Mouse (Mus musculus) B cell, adult 2 months (primary cell): Measurements from ENCODE around the gene Slit3.

Experiments
- DNase-seq, 2 experiments: peaks; one replicate each; pipeline ENCODE4 v3.0.0; 2022

The Slit3 gene

DNA sequence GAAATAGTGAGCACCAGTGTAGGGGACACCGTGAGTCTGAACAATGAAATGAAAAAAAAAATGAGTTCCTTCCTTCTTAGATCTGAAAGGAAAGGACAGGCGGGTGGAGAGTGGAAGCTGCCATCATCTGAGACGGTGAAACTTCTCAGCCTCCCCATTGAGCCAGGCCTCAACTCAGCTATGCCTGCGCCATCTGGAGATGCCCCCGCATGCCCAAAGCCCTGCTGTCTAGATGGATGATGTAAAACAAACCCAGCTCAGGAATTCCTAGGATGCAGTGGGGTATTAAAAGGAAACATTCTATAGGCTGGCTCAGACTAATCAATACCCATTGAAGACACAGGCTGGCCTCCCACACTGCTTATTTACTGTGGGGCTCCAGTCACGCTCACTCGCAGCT, 477.7 kb downstream of the Slit3 start:
- no peak for DNase-seq

DNA sequence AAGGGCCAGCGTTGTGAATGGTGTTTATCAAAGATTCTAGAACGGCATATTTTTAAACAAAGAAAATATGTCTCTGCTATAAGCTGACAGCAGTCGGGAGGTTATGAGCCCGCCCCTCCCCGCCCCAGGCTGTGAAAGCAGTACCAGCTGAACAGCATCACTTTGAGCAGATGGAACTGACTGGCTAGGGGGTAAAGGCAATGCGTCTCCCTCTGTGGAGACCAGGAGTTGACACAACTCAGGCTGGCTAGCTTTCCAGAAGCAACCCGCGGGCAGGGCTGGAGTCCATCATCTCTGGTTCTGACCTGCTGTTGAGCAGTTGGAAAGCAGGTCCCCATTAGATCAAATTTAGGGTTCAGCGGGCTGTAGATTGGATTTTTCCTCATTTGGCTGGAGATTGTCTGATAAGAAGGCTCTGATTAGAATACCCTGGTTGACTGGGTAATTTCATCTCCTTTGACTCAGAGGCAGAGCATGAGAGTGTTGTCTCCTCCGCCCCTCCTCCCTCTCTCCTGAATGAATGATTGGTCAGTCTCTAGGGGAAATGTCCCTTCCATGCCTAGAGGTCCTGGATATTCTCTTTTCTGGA, 480.7 kb downstream of the Slit3 start:
- no peak for DNase-seq

DNA sequence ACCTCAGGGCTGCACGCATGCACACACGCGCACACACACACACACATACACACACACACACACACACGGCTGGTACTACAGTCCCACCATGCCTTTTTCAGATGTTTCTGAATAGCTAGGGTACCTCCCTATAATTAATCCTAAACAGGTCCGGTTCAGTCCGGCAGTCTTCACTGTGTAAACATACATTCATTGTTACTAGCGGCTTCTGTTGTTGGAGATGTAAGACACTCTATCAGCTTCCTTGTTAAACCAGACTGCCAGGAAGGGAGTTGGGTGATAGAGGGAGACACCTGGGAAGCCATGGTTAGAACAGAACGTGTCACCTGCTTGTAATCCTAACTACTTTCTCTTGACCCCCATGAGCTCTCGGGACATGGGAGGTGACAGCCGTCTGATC, 481.6 kb downstream of the Slit3 start:
- no peak for DNase-seq

DNA sequence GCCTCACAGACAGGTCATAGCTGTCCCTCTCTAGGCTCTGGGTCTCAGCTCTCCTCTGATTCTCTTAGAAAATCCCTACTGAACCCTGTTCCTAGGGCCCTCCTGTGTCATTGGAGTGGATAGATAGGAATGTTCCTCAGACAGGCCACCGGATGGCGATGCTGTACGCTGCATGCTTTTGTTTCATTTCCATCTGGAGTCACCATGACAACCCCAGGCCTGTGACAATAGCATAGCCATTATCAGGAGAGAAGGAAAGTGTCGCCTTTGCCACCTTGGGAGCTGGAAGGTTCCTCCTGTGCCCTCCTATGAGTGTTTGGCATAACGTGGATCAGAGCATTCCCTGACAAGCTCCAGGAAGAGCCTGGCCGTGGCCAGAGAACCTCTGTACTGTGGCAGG, 482.9 kb downstream of the Slit3 start:
- no peak for DNase-seq

DNA sequence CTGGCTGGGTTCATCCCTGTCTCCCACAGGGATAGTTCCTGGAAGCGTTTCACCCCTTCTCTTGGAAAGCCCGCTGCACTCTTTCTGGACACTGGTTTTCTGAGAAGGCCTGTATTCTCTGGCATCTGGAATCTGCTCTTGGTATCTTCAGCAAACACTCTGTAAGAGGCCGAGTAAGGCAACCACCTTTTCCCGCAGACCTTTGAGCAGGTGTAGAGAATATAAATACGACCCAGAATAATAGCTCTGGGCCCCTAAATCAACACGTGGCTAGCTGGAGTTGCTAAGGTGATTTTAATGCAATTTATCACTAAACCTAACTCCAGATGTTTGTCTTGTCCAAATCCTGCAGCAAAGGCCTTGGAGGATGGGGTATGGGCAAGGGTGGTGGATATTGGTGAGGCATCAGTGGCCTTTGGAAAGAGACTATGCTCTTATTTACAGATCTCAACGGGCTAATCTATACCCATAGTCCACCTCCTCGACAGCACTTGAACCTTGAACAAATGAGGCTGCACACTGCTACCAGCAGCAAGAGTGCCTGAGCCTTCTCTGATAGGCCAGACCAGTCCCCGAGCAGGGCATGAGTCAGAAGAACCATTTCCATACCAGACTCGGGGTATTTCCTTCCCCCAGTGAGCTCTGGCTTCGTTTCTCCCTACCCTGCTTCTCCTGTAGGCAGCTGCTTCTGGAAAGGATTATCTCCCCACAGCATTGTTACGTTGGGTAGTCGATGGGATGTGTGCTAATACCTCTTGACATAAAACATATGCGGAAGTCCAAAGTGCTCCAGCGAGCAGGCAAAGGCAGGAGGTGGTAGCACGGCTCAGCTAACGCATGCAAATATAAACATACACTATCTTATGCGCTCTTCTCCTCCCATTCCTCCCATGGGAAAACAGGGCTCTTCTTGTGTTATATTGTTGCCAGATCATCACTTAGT, 484.1 kb downstream of the Slit3 start:
- DNase-seq = no peak

DNA sequence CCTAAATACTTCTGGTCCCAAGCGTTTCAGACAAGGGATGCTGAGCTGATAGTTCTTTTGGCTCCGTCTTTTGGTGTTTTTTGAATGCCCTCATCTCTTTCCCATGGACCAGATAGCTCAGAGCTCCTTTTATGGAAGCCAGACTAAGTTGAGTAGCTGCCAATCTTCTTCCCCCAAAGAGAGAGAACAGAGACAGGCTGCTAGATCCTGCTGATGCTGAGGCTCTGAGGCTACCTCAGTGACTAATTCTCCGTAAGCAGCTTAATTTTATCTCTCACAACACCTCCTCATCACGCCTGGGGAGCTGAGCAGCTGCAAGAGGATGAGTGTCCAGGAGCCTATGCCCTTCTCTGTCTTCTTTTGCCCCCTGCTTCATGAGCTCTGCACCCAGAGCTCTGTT, 486.2 kb downstream of the Slit3 start:
- no peak for DNase-seq

DNA sequence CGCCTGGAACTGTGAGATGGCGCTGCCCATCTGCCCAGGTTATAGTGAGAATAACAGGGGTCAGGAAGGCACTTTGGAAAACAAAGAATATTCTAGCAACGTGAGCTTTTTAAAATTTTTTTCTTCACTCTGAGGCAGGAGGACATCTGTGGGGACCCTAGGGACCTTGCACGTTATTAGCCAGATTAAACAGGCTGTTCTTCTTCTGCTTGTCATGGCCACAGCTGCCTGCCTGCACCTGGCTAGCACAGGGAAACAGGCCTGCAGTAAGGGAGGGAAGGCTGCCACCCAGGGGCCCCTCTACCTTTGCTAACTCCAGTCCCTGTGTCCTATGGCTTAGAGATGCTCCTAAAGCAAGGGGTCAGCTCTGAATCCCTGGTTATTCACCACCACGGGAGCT, 487.8 kb downstream of the Slit3 start:
- DNase-seq = no peak

DNA sequence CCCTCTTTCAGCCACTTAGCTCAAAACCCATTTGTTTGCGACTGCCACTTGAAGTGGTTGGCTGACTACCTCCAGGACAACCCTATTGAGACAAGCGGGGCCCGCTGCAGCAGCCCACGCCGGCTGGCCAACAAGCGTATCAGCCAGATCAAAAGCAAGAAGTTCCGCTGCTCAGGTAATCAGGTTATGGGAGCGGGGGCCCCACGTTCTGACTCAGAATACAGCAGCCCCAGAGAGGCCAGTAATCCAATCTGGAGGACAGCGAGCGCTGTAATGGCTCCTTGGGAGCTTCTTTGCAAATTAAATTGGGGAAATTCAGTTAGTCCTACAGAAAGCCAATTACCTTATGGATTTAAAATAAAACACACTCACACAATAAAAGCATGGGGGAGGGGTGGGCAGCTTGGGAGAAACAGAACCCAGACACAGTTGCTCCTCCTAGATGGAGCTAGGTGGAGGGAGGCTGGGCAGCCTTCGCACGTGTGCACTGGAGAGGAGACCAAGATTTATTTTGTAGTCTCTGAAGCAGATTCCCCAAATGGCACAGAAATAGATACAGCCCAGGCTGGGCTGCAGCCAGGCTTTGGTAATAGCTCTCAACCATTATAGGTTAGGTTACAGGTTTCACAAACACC, 491.4 kb downstream of the Slit3 start:
- DNase-seq = no peak

DNA sequence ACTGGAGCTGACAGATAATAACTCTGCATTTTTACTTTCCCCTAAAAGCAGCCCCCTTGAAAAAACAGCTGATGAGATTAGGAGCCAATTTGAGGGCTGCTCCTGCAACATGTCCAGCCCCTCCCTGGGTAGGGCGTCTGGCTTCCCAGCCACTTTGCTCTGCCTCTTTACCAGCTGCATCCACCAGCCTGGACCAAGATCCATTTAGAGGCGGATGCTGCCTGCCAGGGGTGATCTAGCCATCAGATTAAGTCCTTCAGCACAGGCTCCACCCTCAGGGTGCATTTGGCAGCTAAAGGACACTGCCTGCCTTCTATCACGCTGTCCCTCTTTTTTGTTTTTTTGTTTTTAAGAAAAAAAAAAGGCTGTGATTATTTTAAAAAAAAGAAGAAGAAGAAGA, 493.5 kb downstream of the Slit3 start:
- no peak for DNase-seq

DNA sequence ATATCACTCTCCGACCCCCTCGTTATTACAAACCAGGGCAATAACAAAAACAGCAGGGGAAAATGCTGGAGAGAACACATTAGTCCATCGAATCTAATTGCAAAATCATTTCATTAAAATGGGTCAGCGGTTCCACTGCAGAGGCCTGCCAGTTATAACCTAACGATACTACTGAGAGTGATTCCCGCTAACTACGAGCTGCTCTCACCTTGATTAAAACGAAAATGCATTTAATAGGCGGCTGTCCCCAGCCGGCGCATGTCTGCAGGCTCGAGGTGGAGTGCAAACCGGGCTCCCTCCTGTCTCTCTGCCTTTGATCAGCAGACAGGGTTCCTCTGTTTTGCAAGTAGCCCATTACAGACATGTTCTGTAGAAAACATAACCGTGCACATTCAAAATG, 498.4 kb downstream of the Slit3 start:
- no peak for DNase-seq

DNA sequence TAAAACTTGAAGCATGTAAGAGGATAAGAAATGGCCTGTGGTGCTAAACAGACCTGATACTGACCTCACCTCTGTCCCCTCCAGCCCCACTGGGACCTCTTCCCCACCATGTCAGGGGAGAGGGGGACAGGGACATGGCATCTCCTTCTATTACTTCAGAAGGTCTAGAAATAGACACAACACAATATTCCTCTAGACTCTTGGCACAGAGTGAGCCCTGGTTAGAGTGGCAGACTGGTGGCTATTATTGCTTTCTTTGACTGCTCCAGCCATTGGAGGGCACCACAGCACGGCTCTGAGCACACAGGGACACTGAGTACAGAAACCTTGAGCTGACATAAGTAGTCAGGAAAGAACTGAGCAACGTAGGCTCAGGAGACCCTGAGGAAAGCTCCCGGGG, 501.7 kb downstream of the Slit3 start:
- DNase-seq = no peak

DNA sequence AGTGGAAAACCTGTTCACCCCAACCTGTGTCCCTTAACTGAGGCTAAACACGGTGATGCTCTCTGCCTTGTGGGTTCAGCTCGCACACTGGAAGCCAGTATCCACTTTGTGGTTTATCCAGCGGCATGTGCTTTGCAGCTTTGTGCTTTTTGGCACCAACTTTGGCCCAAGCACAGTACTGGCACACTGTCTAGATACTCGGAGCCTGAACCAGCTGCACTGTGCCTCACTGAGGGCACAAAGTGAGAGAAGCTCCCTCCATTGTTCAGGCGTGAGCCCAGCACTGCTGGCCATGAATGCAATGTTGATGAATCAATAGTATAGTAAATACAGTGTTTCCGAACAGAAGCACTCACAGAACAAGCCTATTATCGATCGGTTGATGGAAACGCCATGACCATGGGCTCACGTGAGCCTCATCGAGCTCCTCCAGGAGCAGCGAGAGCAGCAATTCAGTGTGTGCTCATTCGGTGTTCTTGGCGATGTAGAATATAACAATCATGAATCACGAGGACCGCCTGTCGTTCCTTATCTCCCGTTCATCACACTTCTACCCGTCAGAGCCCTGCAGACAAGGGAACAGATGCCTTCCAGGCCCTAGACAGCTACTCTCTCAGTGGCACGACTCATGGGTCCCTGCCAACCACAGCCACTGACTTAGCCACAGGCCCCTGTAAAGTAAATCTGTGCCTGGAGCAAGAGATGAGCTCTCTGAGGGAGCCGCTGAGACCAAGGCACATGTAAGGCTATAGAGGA, 503.7 kb downstream of the Slit3 start:
- no peak for DNase-seq

DNA sequence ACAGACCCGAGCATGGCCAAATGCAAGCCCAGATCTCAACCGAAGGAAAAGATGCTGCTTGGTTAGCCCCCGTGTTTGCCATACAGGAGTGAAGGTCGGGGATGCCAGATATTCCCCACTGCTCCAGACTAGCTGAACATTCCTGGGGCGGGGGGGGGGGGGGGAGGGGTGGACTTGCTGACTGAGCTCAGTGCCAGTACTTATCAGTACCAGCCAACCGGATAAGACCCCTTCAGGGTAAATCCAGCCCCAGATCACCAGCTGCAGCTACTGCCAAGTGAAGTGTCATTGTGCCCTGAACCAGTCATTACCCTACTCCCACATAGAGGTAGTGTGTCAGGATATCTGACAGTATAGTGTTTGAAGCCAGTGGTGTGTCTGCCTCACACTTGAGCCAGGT, 504.6 kb downstream of the Slit3 start:
- no peak for DNase-seq

DNA sequence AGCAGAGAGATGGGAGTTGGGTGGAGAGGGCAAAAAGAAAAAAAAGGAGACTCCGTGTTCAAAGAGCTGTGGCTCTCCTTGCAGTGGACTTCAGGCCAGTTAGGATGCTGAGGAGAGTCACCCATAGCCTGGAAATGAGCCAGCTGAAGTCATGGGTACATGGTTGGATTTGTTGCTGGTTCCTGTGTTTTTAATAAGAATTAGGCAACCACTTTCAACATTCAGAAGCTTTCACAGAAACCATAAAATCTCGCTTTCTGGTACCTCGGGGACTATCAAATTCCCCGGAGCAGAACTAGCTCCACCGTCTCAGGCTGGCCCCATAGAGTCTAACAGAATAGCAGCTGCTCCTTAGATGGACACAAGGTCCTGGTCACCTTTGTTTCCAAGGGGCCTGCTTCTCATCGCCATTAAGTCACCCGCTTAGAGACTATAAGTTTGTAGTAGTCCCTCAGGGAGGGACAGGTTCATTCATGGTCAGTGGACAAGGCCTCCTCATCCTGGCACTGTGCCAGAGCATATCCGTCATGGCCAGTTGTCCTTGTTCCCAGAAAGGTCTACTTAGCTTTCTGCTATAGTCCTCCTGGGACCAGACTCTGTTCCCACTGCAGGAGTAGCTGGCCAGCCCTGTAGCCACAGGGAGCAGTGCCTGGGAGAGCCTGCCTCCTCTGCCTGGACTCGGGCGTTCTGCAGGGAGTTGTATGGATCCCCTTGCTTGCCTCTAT, 505.3 kb downstream of the Slit3 start:
- no peak for DNase-seq

DNA sequence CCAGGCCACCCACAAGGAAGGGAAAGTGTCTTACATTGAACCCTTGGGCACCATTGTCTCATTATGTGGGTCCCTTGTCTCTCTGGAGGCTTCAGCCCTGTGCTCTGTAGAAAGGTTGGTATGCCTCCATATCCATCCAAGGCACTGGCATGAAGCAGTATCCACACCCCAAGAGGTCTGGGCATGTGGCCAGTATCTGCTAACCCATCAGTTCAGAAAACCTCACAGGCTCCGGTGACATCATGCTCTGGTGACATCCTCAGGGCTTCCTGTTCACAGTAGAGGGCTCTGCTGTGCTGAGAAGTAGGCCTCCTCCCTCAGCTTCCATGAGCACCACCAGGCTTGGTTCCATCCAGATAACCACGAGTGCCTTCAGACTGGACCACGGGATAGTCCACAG, 506.8 kb downstream of the Slit3 start:
- DNase-seq = no peak

DNA sequence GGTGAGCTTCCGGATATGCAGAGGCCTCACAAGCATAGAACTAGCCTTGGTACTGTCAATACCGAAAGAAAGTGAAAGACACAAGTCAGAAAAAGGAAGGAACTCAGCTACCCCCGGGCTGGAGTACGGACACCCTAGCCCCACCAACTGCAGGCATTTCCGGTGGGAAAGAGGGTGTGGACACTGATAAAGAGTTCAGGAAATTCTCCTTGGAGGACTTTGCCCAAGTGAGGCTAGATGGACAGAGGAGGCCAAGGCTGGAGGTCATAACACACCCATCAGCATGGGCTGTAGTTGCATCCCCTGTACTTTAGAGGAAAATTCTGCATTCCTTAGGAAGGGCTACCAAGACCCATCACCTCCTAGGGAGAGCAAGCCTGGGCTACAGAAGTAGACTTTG, 511.2 kb downstream of the Slit3 start:
- DNase-seq = no peak

DNA sequence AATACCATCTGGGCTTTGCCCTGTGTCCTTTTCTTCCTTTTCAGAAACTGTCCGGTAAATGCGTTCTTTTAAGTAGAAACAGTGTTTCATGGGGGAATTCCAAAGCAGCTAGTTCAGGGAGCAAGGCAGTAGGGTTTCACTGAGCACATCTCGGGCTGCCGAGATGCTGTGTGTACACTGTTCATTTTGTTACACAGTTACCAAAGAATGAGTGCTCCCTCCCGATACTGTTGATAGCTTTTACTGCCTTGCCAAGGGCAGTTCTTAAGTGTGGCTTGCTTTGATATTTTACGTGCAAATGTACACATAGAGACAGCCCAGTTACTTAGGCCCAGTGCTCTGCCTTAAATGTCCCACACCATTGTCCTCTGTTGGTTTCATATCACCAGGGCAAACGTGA, 516.1 kb downstream of the Slit3 start:
- DNase-seq = no peak

DNA sequence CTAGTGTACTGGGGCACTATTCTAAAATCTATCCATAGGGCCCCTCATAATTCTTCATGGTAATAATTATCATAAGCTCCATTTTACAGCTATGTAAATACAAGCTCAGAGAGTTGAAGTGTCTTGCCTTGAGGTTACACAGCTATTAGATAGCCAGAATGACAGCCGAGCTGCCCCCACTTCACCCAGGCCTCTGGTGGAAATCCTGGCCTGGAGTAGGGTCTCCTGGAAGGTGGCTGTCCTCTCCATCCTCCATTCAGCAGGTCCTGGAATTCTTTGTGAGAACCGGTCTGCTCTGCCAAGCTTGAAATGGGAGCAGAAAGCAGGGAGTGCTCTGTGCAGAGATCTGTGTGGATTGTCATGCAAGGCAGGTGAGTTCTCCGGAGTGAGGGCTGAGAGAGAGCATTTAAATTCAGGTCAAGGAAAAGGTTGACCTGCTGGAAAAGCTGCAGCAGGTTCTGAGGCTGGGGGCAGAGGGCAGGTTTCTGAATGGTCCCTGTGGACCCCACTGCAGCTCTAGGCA, 517.9 kb downstream of the Slit3 start:
- no peak for DNase-seq

DNA sequence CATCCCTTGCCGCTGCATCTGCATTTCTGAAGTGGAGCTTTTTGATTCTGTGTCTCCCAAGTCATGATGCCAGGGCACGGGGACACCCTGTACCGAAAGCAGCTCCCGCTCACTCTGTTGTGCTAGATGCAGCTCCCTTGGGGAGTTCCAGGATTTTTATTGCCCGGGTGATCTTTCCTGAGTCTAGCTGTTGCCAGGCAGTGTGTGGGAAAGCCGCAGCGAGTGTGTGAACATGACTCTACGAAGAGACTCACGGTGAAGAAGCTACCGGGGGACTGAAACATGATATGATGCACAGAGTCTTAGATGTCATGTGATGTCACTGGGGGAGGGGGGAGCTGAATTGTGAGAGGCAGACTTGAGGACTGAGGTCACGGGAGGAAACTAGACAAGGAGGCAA, 518.4 kb downstream of the Slit3 start:
- DNase-seq = no peak

DNA sequence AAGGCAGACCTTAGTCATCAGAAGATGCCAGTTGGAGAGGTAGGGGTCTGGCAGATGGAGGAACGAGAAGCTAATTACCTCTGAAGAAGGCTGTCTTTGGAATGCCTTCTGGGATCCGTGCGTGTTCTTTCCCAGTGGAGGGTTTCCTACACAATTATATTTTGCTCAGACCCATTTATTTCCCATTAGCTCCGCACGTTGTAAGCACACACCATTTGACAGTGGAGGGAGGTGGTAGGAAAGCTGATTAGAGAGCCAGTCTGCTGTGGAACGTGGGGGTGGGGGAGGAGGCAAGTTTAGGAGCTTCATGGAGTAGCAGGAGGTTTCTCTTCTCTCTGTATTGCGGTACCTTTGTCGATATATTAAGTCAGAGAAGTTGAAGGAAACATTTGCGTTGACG, 530.3 kb downstream of the Slit3 start:
- DNase-seq = no peak

DNA sequence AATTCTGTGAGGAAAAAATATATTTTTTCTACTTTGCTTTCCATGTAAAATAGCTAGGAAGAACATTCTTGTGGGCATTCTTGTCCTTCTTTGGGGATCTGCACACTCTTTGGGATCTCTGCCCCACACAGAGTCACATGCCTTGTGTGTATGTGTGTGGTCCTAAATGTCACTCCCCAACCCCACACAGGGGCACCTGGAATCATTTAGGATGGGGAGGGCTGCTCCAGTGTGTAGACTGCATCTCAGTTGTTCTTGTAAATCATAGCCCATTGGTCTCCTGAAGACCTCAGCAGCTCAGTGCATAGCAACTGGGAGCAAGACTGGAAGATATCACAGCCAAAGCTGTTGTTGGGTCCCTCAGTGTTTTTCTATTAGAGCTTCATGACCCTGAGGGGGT, 534.8 kb downstream of the Slit3 start:
- no peak for DNase-seq

DNA sequence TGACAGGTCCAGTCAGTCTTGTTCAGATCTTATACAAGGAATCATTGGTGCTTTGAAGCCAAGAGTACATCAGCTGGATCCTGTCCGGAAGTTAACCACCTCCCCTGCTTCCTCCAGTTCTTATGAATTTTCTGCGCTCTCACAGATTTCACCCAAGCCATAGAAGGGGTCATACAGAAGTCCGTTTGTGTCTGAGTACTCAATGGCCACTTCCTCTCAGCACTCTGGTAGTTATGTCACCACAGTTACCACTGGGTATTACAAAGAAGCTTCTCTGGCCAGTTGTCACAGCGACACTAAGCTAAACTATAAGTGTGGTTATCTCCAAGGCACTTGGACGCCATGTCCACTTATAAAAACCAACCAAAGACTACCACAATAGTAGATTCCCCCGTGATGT, 536.6 kb downstream of the Slit3 start:
- DNase-seq = no peak

DNA sequence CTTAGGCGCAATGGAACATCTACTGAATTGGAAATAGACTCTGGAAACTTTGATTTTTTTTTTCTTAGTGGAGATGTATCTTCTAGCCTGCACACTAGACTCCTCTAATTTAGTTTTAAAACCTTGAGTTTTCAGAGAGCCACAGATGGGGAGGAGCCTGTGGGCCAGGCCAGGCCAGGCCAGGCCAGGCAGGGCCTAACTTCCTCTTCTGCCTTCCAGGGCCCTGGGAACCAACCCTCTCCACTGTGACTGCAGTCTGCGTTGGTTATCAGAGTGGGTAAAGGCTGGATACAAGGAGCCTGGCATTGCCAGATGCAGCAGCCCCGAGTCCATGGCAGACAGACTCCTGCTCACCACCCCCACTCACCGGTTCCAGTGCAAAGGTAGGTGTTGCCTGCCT, 539.9 kb downstream of the Slit3 start:
- no peak for DNase-seq
